Mouse (Mus musculus) MN1 (cell line): ENCODE data around the gene Lpp.

Experiments used
- DNase-seq: peaks from one replicate; pipeline ENCODE4 v3.0.0-alpha.2; 2016; ENCODE audit warnings: low spot score

The Lpp gene

GRCm38 (mm10) chr16:24930621-24931020 is 537.3 kb downstream of the Lpp start:
- DNase-seq, result no peak

- DNase-seq, result no peak
These were observed 539.5 kb downstream of the Lpp start for GRCm38 (mm10) chr16:24932816-24933215.

DNA sequence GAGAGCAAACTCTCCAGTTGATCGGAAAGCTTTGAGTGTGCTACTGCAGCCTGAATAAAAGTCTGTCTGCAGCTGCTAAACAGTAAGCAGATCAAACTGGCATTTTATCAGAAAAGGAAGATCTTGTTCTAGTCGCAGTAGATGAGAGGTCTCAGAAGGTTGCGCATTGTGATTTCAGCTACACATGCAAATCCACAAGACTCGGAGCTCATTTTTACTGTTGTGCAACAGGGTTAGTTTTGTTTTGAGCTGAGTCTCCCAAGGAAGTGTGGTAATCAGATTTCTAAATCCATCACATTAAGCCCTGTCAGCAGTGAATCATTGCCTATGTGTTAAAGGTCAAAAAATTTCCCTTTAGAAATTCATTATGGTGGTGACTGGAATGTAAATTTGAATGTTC is 540.4 kb downstream of the Lpp start:
- DNase-seq, result no peak

DNA sequence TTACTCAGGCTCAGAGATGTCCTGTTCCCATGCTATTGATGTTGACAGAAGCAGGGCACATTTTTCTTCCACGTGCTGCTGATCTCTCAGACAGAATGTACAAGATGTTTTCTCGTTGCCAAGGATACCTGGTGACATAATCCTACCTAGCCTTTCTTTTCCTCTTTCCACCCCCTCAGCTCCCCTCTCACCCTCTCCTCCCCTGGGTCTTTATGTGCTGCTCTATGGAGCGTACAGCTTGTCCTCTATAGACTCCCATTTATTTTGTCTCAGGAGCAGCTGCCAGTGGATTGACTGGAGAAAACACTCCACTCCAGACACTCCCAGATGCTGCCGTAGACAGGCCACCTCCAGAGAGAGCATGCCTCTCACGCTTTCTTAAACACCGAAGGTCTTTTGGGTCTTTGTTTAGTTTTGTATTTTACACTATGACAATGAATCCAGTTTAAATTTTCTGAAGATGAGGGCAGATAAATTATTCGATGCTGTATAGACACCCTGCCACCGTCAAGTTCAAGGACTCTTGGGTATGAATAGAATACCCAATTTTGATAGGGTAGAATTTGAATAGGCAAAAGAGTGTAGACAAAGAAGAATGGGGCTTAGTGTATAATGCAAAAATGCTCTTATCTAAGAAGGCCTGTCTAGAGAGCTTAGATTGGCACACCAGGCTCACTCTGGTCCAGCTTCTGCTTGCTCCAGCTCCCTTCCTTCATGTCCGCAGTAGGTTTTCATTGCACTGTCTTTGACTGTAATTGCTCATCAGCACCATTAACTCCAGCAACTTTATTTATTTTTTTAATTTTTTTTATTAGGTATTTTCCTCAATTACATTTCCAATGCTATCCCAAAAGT is 548.2 kb downstream of the Lpp start:
- no peak for DNase-seq

GRCm38 (mm10) chr16:24943486-24944261 is 550.4 kb downstream of the Lpp start:
- no peak for DNase-seq

DNA sequence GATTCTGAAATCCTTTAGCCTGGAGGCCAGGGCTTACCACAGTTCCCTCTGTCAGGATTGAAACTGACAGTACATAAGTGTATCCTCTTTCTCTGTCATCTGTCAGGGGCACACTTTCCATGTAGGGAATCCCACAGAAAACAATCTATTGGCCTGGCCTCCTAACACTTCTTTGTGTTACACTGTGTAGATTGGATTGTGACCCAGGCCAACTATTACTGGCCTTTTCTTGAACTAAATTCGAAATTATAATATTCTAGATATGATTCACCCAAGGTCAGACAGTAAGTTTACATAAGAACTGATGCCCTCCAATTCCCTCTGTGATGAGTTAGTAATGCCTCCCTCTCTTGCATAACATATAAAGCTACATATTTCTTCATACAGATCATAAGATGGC is 553.0 kb downstream of the Lpp start:
- no peak for DNase-seq

DNA sequence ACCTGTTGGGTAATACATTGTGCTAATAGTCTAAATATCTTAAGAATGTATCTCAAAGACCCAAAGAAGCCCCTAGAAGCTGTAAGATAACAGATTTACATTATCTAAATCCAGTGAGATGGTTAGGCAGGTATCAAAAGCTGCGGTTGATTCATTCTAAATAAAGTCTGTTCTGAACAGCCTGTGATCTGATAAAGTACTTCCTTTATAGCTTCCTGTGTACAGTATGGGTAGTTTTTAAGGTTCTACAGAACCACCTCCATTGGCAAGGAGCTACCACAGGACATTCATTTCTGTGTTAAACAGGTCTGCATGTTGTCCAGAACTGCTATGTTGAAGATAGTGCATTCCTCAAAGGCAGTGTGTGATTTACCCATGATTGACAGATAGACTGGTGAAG is 554.2 kb downstream of the Lpp start:
- no peak for DNase-seq

- no peak for DNase-seq
These were observed 554.9 kb downstream of the Lpp start for GRCm38 (mm10) chr16:24948091-24948690.

GRCm38 (mm10) chr16:24949265-24949664 is 556.0 kb downstream of the Lpp start:
- no peak for DNase-seq

GRCm38 (mm10) chr16:24950112-24950743 is 556.9 kb downstream of the Lpp start:
- DNase-seq, result no peak

GRCm38 (mm10) chr16:24951909-24952308 is 558.6 kb downstream of the Lpp start:
- no peak for DNase-seq

DNA sequence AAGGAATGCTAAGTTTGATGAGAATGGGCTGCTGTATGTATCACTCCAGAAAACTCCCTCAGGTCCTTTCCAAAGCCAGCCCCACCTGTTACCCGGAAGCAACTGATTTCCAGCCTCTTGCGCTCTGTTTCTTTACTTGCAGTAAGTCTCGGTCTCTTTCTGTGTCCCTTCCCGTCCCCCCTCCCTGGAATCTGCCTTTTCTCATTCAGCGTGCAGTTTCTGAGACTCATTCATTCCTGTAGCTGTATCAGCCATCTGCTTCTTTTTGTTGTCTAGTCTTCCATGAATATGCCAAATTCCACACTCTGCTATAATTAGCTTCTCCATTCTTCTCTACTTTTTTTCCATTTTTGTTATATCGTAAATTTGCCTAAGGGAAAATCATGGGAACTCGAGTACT is 561.7 kb downstream of the Lpp start:
- no peak for DNase-seq

GRCm38 (mm10) chr16:24958661-24959060 is 565.4 kb downstream of the Lpp start:
- DNase-seq, result no peak

- no peak for DNase-seq
These were observed 567.8 kb downstream of the Lpp start for GRCm38 (mm10) chr16:24960901-24961806.

GRCm38 (mm10) chr16:24964311-24964710 is 571.0 kb downstream of the Lpp start:
- DNase-seq, result no peak

GRCm38 (mm10) chr16:24965091-24965490 is 571.8 kb downstream of the Lpp start:
- DNase-seq, result no peak

GRCm38 (mm10) chr16:24966460-24966859 is 573.2 kb downstream of the Lpp start:
- no peak for DNase-seq

- DNase-seq, result no peak
These were observed 579.8 kb downstream of the Lpp start for GRCm38 (mm10) chr16:24973009-24973631.

- no peak for DNase-seq
These were observed 584.5 kb downstream of the Lpp start for GRCm38 (mm10) chr16:24977771-24978170.

DNA sequence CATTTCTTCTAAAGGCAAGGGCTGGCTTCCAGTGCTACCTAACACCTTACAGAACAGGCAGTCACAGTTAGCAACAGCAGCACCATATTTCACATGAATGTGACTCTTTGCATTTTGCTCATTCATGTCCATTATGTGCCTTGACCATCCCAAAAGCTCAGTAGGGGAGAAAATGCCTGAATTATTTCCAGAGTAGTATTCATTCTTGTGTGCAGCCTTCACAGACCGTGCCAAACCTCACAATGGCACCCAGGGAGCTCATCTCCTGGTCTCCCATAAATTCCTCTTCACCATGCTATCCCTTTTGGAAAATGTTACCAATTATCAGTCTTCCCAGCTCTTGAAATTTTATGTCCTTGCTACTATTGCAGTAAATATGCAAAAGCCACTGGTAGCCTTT is 584.9 kb downstream of the Lpp start:
- no peak for DNase-seq

- DNase-seq, result no peak
These were observed 586.1 kb downstream of the Lpp start for GRCm38 (mm10) chr16:24979391-24979790.
